Mouse (Mus musculus): ENCODE measurements around the gene Lztr1. TPM values are rescaled to one million over a fixed set of nuclear protein-coding genes. Genes with fewer than 3 reads are reported as not detected.
A peak's percentile ranks its signal among the peaks of the same experiment; 100 is the strongest.

The Lztr1 gene
- total and polyA plus RNA-seq, 3 experiments: 53.4 to 248 (median 74.0) TPM

DNA sequence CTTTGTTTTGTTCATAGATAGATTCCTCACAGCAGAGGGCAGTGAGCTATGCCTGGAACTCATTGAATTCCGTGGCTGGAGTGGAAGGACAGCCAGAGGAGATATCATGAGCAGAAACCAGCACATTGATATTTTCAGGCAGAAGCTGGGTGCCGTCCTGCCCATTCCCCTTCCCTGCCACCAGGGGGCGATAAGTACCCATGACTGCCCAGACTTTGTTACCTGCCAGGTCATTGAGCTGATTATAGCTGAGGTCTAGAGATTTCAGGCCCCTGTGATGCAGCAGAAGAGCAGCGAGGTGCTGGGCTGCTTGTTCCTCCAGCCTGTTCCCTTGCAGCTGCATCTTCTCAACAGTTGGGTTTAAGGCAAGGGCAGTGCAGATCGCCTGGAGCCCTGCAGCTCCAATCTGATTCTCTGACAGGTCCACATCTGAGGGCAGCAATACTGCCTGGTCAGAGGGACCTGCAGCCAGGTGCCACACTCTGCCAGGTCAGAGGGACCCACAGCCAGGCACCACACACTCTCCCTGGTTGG, 49.5 kb downstream of the Lztr1 start:
- peak; percentile 63 for DNase-seq

DNA sequence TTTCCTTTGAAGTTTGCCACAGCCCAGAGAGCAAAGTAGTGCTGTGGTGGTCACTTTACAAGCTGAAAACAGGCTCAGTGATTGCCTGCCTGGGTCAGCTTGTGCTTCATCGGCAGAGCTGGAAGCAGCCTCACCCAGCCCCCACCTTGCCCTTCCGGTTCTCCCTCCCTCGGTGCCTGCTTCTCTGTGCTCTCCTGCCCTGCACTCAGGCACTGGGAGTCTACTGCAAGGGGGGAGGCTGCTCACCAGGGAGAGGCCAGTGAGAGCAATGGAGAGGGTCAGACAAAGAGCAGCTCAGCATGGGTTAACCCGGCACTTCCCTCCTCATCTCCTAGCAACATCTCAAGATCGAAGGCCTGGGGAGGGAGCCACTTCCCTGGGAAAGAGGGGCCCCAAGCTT, 50.3 kb downstream of the Lztr1 start:
- no peak for DNase-seq

GRCm38 (mm10) chr16:17559396-17560027, 51.0 kb downstream of the Lztr1 start:
- DNase-seq: no peak

DNA sequence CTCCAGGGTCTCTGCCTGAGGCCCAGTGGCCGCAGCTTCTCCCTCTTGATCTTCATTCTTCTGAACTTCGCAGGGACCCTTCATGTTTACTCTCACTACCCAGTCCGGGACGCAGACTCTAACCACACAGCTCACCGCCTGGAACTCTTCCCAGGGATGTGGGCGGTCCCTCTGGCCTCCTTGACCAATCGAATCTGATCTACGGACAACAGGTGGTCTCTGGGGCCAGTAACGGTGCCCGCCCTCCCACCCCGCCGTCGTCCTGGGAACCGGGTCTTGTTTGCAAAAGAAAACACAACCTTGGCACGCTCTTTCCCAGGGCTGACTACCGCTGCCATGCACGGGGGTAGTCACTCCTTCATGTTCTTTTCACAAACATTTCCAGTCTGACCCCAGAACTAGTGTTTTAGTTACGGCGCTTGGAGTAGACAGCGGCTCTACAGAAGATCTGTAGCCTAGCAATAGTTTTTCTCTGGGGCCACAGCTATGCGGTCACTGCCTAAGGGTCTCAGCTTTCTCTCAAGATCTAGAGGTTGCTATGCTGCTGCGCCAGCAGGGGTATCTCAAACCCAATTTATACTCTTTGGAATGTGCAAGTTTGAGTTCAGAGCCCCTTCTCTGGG, 52.8 kb downstream of the Lztr1 start, which contains the start of gene Lrrc74b:
Gene Lrrc74b, minus strand, starts transcription at position 120 of the 623 bp plus-strand sequence.
- DNase-seq: peak; percentile 59

GRCm38 (mm10) chr16:17561751-17562208, 53.3 kb downstream of the Lztr1 start, which contains the start of gene P2rx6:
P2rx6 (plus strand) TSS chr16:17561885.
- peak; percentile 61 for DNase-seq

- no peak for DNase-seq
These were observed 55.1 kb downstream of the Lztr1 start for GRCm38 (mm10) chr16:17563580-17563979.

GRCm38 (mm10) chr16:17564221-17564620, 55.7 kb downstream of the Lztr1 start:
- DNase-seq: no peak

- DNase-seq: no peak
These were observed 56.3 kb downstream of the Lztr1 start for GRCm38 (mm10) chr16:17564771-17565170.

GRCm38 (mm10) chr16:17566186-17566585, 57.7 kb downstream of the Lztr1 start:
- DNase-seq: no peak

Other genes starting within 250 kb of the Lztr1 start
- 1 to 10 TPM; 6.8 to 7.9 TPM for gene Tmem191c, start 232.6 kb upstream of the Lztr1 start, total RNA-seq (2021)
- 15.8 and 19.9 TPM in 2 replicates for gene Tmem191c, start 232.6 kb upstream of the Lztr1 start, polyA plus RNA-seq (2012; rRNA removed)
- gene Serpind1, start 177.3 kb upstream of the Lztr1 start, total RNA-seq (2021): 1 to 10 TPM in 1 of 2 experiments, under 1 TPM in 1; 0.41 to 1.2 TPM
- 0.24 TPM in 1 of 2 replicates, not detected in the other for gene Serpind1, start 177.3 kb upstream of the Lztr1 start, polyA plus RNA-seq (2012; rRNA removed)
- gene Snap29, start 102.7 kb upstream of the Lztr1 start, total RNA-seq (2021): 10 to 100 TPM; 23.0 to 37.7 TPM
- gene Snap29, start 102.7 kb upstream of the Lztr1 start, polyA plus RNA-seq (2012; rRNA removed): 3.4 and 4.8 TPM in 2 replicates
- gene Pi4ka, start 102.4 kb upstream of the Lztr1 start, total RNA-seq (2021): 100 to 1,000 TPM in 1 of 2 experiments, 10 to 100 TPM in 1; 84.8 to 119 TPM
- gene Pi4ka, start 102.4 kb upstream of the Lztr1 start, polyA plus RNA-seq (2012; rRNA removed): 30.4 and 39.6 TPM in 2 replicates
- 10 to 100 TPM; 30.3 to 49.1 TPM for gene Crkl, start 56.7 kb upstream of the Lztr1 start, total RNA-seq (2021)
- gene Crkl, start 56.7 kb upstream of the Lztr1 start, polyA plus RNA-seq (2012; rRNA removed): 60.0 and 83.4 TPM in 2 replicates
- 1 to 10 TPM; 6.1 to 9.0 TPM for gene Aifm3, start 19.1 kb upstream of the Lztr1 start, total RNA-seq (2021)
- 10.2 and 13.8 TPM in 2 replicates for gene Aifm3, start 19.1 kb upstream of the Lztr1 start, polyA plus RNA-seq (2012; rRNA removed)
- 10 to 100 TPM; 37.7 to 41.9 TPM for gene Thap7, start 22.4 kb downstream of the Lztr1 start, total RNA-seq (2021)
- gene Thap7, start 22.4 kb downstream of the Lztr1 start, polyA plus RNA-seq (2012; rRNA removed): 137 and 144 TPM in 2 replicates
- gene Lrrc74b, start 52.6 kb downstream of the Lztr1 start, total RNA-seq (2021): not detected
- gene Lrrc74b, start 52.6 kb downstream of the Lztr1 start, polyA plus RNA-seq (2012; rRNA removed): not detected in 2 replicates
- 1 to 10 TPM; 1.1 to 1.3 TPM for gene P2rx6, start 53.2 kb downstream of the Lztr1 start, total RNA-seq (2021)
- gene P2rx6, start 53.2 kb downstream of the Lztr1 start, polyA plus RNA-seq (2012; rRNA removed): 2.0 and 2.6 TPM in 2 replicates
- 10 to 100 TPM in 1 of 2 experiments, 1 to 10 TPM in 1; 7.6 to 23.8 TPM for gene Slc7a4, start 74.5 kb downstream of the Lztr1 start, total RNA-seq (2021)
- 28.4 and 56.6 TPM in 2 replicates for gene Slc7a4, start 74.5 kb downstream of the Lztr1 start, polyA plus RNA-seq (2012; rRNA removed)
- gene Smpd4, start 110.7 kb downstream of the Lztr1 start, total RNA-seq (2021): 10 to 100 TPM; 26.6 to 35.2 TPM
- 77.3 and 102 TPM in 2 replicates for gene Smpd4, start 110.7 kb downstream of the Lztr1 start, polyA plus RNA-seq (2012; rRNA removed)
- gene Ccdc74a, start 137.8 kb downstream of the Lztr1 start, total RNA-seq (2021): 1 to 10 TPM; 1.1 to 1.6 TPM
- gene Ccdc74a, start 137.8 kb downstream of the Lztr1 start, polyA plus RNA-seq (2012; rRNA removed): 0.45 and 0.81 TPM in 2 replicates
- 10 to 100 TPM; 53.9 to 65.4 TPM for gene Med15, start 224.2 kb downstream of the Lztr1 start, total RNA-seq (2021)
- 138 and 157 TPM in 2 replicates for gene Med15, start 224.2 kb downstream of the Lztr1 start, polyA plus RNA-seq (2012; rRNA removed)

Measured in adrenal gland, adult 2 months (tissue).